Mouse (Mus musculus): Measurements from ENCODE around the gene Ets1.
A peak's percentile ranks its signal among the peaks of the same experiment; 100 is the strongest.

The Ets1 gene

GRCm38 (mm10) chr9:32635627-32636385 lies at the start of gene Ets1:
TSS of gene Ets1 (plus strand) at chr9:32636221.
- peak; percentile 55 for DNase-seq (ENCODE audit: low read depth, low spot score)

DNA sequence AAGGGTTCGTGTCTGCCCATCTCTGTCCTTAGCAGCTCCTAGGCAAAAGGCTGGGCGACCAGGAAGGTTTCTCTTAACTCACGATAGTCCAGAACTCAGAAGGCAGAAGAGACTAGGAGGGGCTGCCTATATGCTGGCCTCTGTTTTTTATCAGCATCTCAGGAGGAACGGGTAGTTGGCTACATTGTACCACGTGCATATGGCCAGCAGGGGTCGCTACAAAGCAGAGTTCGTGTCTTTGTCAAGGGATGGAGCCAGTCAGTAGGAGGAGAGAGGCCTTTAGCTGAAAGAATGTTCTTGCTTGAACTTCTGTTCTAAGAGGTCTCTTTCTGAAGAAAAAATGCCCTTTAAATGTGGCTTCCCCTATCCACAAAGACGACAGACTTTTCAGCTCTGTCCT lies 46.1 kb upstream of the Ets1 start:
- DNase-seq (ENCODE audit: low read depth, low spot score) = peak; percentile 90

DNA sequence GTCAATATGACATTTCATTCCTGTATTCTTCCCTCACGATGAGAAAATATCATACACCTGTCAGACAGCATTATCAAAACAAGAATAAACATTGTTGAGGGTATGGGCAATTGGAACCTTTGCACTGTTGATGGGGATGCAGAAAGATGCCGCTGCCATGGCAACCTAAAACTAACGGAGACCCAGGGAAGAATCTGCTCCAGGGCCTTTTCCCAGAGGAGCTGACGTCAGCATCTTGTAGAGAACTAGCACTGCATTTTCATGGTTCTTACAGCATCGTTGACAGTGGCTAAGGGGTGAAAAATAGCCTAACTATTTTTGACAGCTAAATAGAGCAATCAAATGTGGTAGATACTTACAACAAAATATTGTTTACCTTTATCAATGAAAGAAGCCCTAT lies 45.5 kb upstream of the Ets1 start:
- DNase-seq (ENCODE audit: low read depth, low spot score) = no peak

DNA sequence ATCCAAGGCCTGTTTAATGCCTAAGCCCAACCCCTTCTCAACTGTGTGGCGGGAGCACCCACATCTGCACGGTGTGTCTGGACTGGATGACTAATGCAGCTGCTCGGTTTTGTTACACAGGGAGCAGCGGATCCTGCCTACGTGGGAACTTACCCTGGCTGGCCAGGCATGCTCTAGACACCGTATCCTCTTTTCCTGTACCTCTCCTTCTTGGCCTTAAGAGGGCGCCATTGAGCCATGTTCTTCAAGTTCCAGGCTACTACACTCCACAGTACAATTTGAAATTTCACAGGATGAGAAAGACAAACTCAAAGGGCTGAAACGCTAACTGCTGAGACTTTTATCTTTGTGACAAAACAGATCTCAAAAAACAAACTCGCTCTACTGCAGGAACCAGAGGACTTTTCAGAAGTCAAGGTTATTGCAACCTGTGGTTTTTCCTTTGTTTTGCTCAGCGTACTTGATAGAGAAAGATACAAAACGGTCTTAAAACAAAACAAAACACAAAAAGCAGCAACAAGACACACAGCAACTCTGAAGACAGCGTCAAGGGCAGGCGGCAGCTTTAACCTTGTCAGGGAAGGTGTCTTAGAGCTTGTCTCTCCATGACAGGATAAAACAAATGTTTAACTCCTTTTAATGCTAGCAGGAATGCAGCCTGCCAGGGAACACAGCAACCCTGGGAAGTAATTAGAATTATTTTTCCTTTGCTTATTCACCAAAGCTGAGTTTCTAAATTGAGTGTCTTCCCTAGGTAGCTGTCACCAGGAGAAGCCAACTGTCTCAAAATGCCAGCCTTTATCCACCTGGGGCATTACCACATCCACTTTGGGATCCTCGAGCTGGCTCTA lies 44.1 kb upstream of the Ets1 start:
- DNase-seq (ENCODE audit: low read depth, low spot score) = peak; percentile 95

DNA sequence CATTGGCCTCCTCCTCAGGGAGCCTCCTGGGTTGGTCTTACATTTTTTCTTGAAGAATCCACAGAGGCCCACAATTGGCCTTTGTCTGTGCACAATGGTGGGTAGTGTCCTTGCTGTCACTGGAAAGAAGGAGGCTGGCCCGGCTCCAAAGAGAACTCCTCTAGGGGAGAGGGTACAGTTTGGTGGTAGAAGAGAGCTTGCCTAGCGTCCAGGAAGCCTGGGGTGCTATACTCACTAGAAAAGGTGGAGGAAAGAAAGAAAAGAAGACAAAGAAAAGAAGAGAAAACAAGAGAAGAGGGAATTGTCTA lies 43.5 kb upstream of the Ets1 start:
- DNase-seq (ENCODE audit: low read depth, low spot score) = no peak

GRCm38 (mm10) chr9:32593816-32594215 lies 42.2 kb upstream of the Ets1 start:
- no peak for DNase-seq (ENCODE audit: low read depth, low spot score)

DNA sequence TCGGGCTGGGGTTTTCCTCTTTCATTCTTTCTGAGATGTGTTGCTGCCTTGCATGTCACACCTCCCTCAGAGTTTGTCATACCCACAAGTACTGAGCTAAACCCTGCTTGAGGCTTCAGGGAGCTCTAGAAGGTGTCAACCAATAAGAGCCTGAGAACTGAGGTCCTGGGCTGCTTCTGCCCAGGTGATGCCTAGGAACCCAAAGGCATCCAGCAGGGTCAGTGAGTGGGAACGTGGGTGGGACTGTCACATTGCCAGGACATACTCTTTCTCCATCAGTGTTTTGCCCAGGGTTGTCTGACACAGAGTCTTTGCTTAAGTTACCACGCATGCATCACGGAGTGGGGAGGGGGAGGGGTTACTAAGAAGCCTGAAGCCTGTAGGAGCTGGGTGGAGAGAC lies 41.7 kb upstream of the Ets1 start:
- DNase-seq (ENCODE audit: low read depth, low spot score) = no peak

DNA sequence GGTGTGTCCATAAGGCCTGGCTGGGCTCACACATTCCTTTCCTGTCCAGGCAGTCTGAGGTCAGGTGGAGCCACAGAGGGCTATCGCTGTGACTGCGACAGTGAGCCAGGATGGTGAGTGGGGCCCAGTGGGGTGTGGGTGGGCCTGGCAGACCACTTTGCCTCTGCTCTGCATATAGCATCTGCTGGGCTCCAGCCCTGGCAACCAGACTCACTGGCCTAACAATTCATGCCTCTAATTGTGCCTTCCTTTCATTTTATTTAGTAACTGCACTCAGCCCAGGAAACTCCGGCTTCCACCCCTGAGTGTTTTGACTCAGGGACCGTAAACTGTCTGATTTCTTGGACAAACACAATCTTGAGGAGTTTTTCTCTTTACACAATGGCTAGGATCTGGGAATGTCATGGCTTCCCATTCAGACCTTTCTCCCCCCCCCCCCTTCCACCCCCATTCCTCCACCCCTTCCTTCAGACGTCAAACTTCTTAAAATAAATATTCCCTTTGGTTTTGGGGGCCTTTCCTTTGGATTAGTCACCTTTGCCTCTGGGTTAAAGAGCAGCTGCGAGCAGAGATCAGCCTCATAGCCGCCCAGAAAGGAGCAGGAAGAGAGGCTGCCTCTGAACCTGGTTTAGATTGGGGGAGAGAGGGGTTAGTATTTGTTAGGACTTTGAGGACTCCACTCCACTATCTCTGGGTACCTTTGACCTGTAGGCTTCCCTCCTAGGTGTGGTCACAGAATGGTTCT lies 40.8 kb upstream of the Ets1 start:
- DNase-seq (ENCODE audit: low read depth, low spot score) = no peak

GRCm38 (mm10) chr9:32596366-32596765 lies 39.7 kb upstream of the Ets1 start:
- DNase-seq (ENCODE audit: low read depth, low spot score) = no peak

GRCm38 (mm10) chr9:32601953-32602352 lies 34.1 kb upstream of the Ets1 start:
- no peak for DNase-seq (ENCODE audit: low read depth, low spot score)

- DNase-seq (ENCODE audit: low read depth, low spot score) = no peak
Observed at GRCm38 (mm10) chr9:32603097-32603496, 32.9 kb upstream of the Ets1 start.

DNA sequence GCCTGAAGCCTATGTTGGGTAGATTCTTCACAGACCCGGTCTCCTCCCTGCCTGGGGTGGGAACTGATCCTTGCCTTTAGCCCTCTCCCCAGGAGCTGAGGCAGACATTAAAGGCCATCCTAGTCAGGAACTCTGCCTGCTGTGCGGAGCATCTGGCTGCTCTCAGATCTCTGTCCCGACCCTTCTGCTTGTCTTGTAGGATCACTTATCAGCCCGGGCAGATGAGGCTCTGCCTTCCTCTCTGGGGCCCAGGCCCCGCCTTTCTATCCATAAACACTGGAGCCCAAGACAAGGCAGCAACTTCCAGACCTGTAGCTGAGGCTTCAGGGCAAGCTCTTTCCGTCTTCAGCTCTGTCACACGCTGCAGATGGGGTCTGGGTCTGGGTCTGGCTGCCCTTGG lies 28.8 kb upstream of the Ets1 start:
- no peak for DNase-seq (ENCODE audit: low read depth, low spot score)

DNA sequence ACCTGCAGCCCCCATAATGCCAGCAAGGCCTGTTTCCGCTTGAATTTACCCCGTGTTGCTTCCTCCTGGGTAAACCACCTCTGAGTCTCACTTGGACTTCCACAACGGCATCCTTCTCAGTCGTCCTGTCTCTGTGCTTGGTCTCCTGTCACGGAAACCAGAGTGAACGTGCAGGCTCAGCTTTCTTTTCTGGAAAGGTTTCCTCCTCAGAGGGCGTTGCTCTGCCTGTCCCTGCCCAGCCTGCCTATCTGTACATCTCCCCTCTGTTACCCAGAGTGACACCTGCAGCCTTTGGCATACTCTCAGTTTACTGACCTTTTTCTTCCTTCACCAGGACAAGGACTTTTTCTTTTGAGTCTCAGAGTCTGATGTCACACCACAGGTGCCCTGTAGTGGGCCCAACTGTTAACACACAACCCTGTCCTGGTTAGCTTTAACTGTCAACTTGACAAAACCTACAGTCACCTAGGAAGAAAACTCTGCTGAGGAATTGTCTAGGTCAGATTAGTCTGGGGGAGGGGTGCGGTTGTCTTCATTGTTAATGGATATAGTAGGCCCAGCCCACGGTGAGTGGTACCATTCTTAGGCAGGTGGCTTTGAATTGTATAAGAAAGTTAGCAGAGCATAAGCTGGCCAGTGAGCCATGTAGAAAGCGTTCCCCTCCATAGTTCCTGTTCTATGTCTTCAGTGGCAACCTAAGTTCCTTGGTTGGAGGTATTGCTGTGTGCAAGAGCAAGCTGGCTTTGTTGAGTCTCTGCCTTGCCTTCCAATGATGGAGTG lies 27.0 kb upstream of the Ets1 start:
- DNase-seq (ENCODE audit: low read depth, low spot score) = no peak

GRCm38 (mm10) chr9:32610218-32610617 lies 25.8 kb upstream of the Ets1 start:
- DNase-seq (ENCODE audit: low read depth, low spot score) = no peak

DNA sequence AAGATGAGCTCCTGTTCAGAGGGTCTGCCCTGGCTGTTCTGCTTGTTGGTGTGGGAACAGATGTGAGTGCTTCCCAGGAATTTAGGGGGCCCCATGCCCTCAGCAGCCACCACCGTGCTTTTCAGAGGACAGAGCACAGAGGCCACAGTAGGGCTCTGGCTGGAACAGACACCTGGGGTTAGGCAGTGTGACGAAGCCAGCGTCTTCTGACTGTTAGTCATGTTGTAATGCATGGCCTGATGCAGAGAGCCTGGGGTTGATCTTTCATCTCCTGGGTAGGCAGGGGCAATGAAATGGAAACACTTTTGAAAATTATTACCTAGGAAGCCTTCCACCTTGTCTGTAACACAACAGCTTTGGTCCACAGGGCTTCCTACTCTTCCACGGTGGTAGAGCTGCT lies 25.4 kb upstream of the Ets1 start:
- no peak for DNase-seq (ENCODE audit: low read depth, low spot score)

DNA sequence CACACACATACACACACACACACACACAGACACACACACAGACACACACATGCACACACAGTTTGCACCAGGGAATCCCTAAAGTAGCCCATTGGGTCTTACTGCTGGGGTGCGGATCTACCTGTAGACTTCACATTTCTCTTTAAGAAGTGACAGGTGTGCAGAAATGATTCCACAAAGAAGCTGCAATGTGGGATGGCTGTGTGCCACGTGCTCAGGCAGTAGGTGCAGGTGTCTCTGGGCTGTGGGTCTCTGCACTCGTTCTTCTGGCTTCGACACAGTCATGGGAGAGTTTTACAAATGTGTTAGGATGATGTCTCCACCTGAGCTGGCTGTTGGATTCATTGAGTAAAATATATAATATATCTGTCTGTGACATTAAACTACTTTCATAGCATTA lies 24.7 kb upstream of the Ets1 start:
- no peak for DNase-seq (ENCODE audit: low read depth, low spot score)

GRCm38 (mm10) chr9:32612426-32612825 lies 23.6 kb upstream of the Ets1 start:
- no peak for DNase-seq (ENCODE audit: low read depth, low spot score)

DNA sequence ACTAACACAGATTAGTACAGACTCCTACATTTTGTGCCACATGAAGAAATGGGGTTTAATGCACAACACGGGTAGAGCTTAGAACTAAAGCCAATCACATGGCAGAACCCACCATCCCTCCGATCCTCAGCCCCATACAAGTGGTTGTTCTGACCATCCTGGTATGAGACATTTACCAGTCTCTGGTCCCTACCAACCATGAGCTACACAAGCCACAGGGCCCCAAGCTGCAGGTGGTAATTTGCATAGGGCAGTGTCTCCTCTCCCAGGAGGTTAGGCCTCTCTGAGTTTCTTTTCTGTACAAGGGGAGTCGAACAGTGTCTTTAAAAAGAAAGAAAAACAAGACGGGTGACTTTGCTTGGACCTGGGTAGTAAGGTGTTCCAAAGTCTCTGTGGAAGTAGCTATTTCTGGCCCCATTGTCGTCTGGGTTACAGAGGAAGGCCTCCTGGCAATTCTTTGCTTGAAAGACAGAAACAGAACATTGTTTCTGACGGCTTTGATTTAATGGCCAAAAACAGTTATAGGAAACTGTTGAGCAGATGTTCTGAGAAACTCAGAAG lies 23.1 kb upstream of the Ets1 start:
- DNase-seq (ENCODE audit: low read depth, low spot score) = no peak

GRCm38 (mm10) chr9:32614191-32614590 lies 21.8 kb upstream of the Ets1 start:
- DNase-seq (ENCODE audit: low read depth, low spot score) = no peak

DNA sequence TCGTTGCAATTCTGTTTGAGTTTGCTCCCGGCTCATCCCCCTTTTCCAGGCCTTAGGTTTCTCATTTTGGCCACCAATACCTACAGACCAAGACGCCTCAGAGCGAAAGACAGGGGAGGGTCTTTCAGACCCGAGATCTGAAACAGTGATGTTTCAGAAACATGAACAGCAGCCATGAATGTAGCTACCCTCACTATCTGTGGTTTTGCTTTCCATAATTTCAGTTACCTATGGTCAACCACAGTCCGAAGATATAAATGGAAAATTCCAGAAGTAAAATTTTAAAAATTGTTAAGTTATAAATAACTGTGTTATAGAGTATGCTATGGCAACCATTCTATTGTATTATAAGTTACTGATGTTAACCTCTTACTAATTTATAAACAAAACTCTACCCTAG lies 20.6 kb upstream of the Ets1 start:
- DNase-seq (ENCODE audit: low read depth, low spot score) = no peak

- no peak for DNase-seq (ENCODE audit: low read depth, low spot score)
Observed at GRCm38 (mm10) chr9:32615986-32616385, 20.0 kb upstream of the Ets1 start.

All from mesoderm, embryonic 11.5 days (tissue).